Mouse (Mus musculus) stomach, embryonic 14.5 days (tissue): ENCODE measurements around the gene Rpl18a. TPM values are rescaled to one million over a fixed set of nuclear protein-coding genes. Genes with fewer than 3 reads are reported as not detected.

Experiments used
- ATAC-seq: fragments of 200-750 bp; cut with Nextera tagmentation; 2 replicates; pipeline ENCODE4 v1.8.0; 2017; ENCODE audit warnings: low read depth, moderate TSS enrichment; ENCODE audit not compliant: insufficient number of reproducible peaks, insufficient read depth, low FRiP score
- H3K27ac ChIP-seq: fragments of 300-500 bp; sonication (generic); 2 replicates; pipeline ENCODE4 v1.5.1; 2014; ENCODE audit warnings: mild to moderate bottlenecking, low read length, moderate library complexity, mixed read lengths
- H3K27me3 ChIP-seq: fragments of 300-500 bp; sonication (generic); 2 replicates; pipeline ENCODE4 v1.6.1; 2014; ENCODE audit warnings: low read length, control low read depth, mixed read lengths; ENCODE audit not compliant: control insufficient read depth, insufficient read depth
- H3K36me3 ChIP-seq: fragments of 300-500 bp; sonication (generic); 2 replicates; pipeline ENCODE4 v1.6.1; 2014; ENCODE audit warnings: mild to moderate bottlenecking, control low read depth, low read length, moderate library complexity, mixed read lengths; ENCODE audit not compliant: control insufficient read depth, insufficient read depth
- H3K4me1 ChIP-seq: fragments of 300-500 bp; sonication (generic); 2 replicates; pipeline ENCODE4 v1.6.1; 2014; ENCODE audit warnings: low read length, control low read depth, mixed read lengths; ENCODE audit not compliant: control insufficient read depth, insufficient read depth
- H3K4me2 ChIP-seq: fragments of 300-500 bp; sonication (generic); replicated peaks from 2 replicates; pipeline ENCODE4 v1.6.1; 2014; ENCODE audit warnings: low read depth, low read length, control low read depth
- H3K4me3 ChIP-seq: fragments of 300-500 bp; sonication (generic); 2 replicates; pipeline ENCODE4 v1.5.1; 2014; ENCODE audit warnings: low read depth, low read length, control low read depth
- H3K9ac ChIP-seq: fragments of 300-500 bp; sonication (generic); replicated peaks from 2 replicates; pipeline ENCODE4 v1.6.1; 2014; ENCODE audit warnings: low read depth, mild to moderate bottlenecking, control low read depth, low read length, moderate library complexity, mixed read lengths
- H3K9me3 ChIP-seq: fragments of 300-500 bp; sonication (generic); 2 replicates; pipeline ENCODE4 v1.6.1; 2016; ENCODE audit warnings: low read depth, low read length, control low read depth; ENCODE audit not compliant: control insufficient read depth
- WGBS: fragments of 180-500 bp; shearing (Covaris S2); extraction: QIAGEN DNeasy Blood & Tissue Kit; methylation state at CpG from one replicate; pipeline ENCODE4 v1.1.7; 2014; 5-methylcytosine and 5-hydroxymethylcytosine counted together
- polyA plus RNA-seq: library from polyadenylated mRNA; unstranded; fragments of >200 nt; fragmentation: Nextera tagmentation; extraction: Ambion mirVana; gene quantifications from 2 replicates; pipeline ENCODE4 v1.2.1, GENCODE M21; 2014

The Rpl18a gene
- polyA plus RNA-seq, 1 experiment from 2014 or later, result 6,204 TPM

- 86% methylated on average over 10 of the region's 10 CpGs for WGBS
- H3K4me2 ChIP-seq, result no peak overlapping the region
Observed at GRCm38 (mm10) chr8:70884683-70885082, 12.5 kb downstream of the Rpl18a start.

GRCm38 (mm10) chr8:70884186-70884585, 13.0 kb downstream of the Rpl18a start:
- Histone ChIP-seq H3K27me3 (no peaks in the 10 kb centered on the region), H3K36me3 (no peaks in the 10 kb centered on the region), H3K4me1 (no peaks in the 10 kb centered on the region), H3K4me3 (no peak overlapping the region), H3K4me2 (no peak overlapping the region), H3K27ac (no peak overlapping the region), H3K9me3 (no peaks in the 10 kb centered on the region), H3K9ac (no peak overlapping the region)
- WGBS, result 86% methylated on average over 4 of the region's 4 CpGs
- no peak for ATAC-seq

More at GRCm38 (mm10) chr8:70884683-70885082, 12.5 kb downstream of the Rpl18a start:
- no peak for ATAC-seq
- Histone ChIP-seq H3K27ac (no peak overlapping the region), H3K9ac (no peak overlapping the region), H3K4me3 (no peak overlapping the region), H3K9me3 (no peaks in the 10 kb centered on the region), H3K27me3 (no peaks in the 10 kb centered on the region), H3K4me1 (no peaks in the 10 kb centered on the region), H3K36me3 (no peaks in the 10 kb centered on the region)

- Histone ChIP-seq H3K27me3 (no peaks in the 10 kb centered on the region), H3K27ac (no peak overlapping the region), H3K9me3 (no peaks in the 10 kb centered on the region), H3K4me1 (no peaks in the 10 kb centered on the region), H3K4me3 (no peak overlapping the region), H3K9ac (no peak overlapping the region), H3K4me2 (no peak overlapping the region), H3K36me3 (no peaks in the 10 kb centered on the region)
- 19% methylated on average over 11 of the region's 11 CpGs for WGBS
- ATAC-seq, result peak; percentile 46; the same call in 1 of the 2 replicates
Observed at GRCm38 (mm10) chr8:70880546-70880945, 16.7 kb downstream of the Rpl18a start.

GRCm38 (mm10) chr8:70880126-70880525, 17.1 kb downstream of the Rpl18a start:
- ATAC-seq, result no peak
- H3K4me3 ChIP-seq, result no peak overlapping the region
- no peak overlapping the region for H3K27ac ChIP-seq
- no peaks in the 10 kb centered on the region for H3K9me3 ChIP-seq
- 8% methylated on average over 4 of the region's 4 CpGs for WGBS
- H3K4me2 ChIP-seq, result no peak overlapping the region
- no peak overlapping the region for H3K9ac ChIP-seq
- H3K4me1 ChIP-seq, result no peaks in the 10 kb centered on the region
- no peaks in the 10 kb centered on the region for H3K27me3 ChIP-seq
- no peaks in the 10 kb centered on the region for H3K36me3 ChIP-seq

- 59% methylated on average over 4 of the region's 4 CpGs for WGBS
- Histone ChIP-seq H3K4me3 (no peak overlapping the region), H3K4me2 (no peak overlapping the region), H3K36me3 (no peaks in the 10 kb centered on the region), H3K9me3 (no peaks in the 10 kb centered on the region), H3K27ac (no peak overlapping the region), H3K4me1 (no peaks in the 10 kb centered on the region), H3K9ac (no peak overlapping the region), H3K27me3 (no peaks in the 10 kb centered on the region)
- no peak for ATAC-seq
Observed at GRCm38 (mm10) chr8:70879500-70879899, 17.7 kb downstream of the Rpl18a start.

- peak; percentile 29; the same call in 1 of the 2 replicates for ATAC-seq
- no peak overlapping the region for H3K9ac ChIP-seq
- H3K36me3 ChIP-seq, result no peaks in the 10 kb centered on the region
- no peak overlapping the region for H3K4me2 ChIP-seq
- 42% methylated on average over 2 of the region's 2 CpGs for WGBS
- H3K4me3 ChIP-seq, result no peak overlapping the region
- no peaks in the 10 kb centered on the region for H3K27me3 ChIP-seq
- H3K27ac ChIP-seq, result no peak overlapping the region
- H3K9me3 ChIP-seq, result no peaks in the 10 kb centered on the region
- H3K4me1 ChIP-seq, result no peaks in the 10 kb centered on the region
Observed at GRCm38 (mm10) chr8:70878178-70878577, 19.0 kb downstream of the Rpl18a start.

- H3K27me3 ChIP-seq, result no peaks in the 10 kb centered on the region
- H3K4me3 ChIP-seq, result no peak overlapping the region
- peaks cover 4% of the 10 kb centered on the region; the same call in 1 of the 2 replicates for H3K4me1 ChIP-seq
- H3K36me3 ChIP-seq, result no peaks in the 10 kb centered on the region
- no peak overlapping the region for H3K27ac ChIP-seq
- WGBS, result 49% methylated on average over 4 of the region's 4 CpGs
- no peak overlapping the region for H3K4me2 ChIP-seq
- 0 out of 2 replicates have a peak, but pooled peaks have one; percentile 25 for ATAC-seq
- H3K9me3 ChIP-seq, result no peaks in the 10 kb centered on the region
- H3K9ac ChIP-seq, result no peak overlapping the region
Observed at GRCm38 (mm10) chr8:70876382-70876781, 20.8 kb downstream of the Rpl18a start.

- 91% methylated on average over 13 of the region's 13 CpGs for WGBS
- Histone ChIP-seq H3K36me3 (no peaks in the 10 kb centered on the region), H3K27ac (no peak overlapping the region), H3K9me3 (no peaks in the 10 kb centered on the region), H3K4me3 (no peak overlapping the region), H3K27me3 (no peaks in the 10 kb centered on the region), H3K4me2 (no peak overlapping the region), H3K4me1 (peaks cover 4% of the 10 kb centered on the region; the same call in 1 of the 2 replicates), H3K9ac (no peak overlapping the region)
- no peak for ATAC-seq
Observed at GRCm38 (mm10) chr8:70874441-70874840, 22.8 kb downstream of the Rpl18a start.

- peaks cover 11% of the 10 kb centered on the region for H3K4me1 ChIP-seq
- no peaks in the 10 kb centered on the region for H3K9me3 ChIP-seq
- peak within 1 kb of the TSS; percentile 80 for H3K4me3 ChIP-seq
- peak within 1 kb of the TSS; percentile 81 for H3K27ac ChIP-seq
- no peaks in the 10 kb centered on the region for H3K27me3 ChIP-seq
- peak within 1 kb of the TSS; percentile 88 for H3K4me2 ChIP-seq
- no peaks in the 10 kb centered on the region for H3K36me3 ChIP-seq
- H3K9ac ChIP-seq, result peak within 1 kb of the TSS; percentile 72
- WGBS, result 1% methylated on average over 46 of the region's 46 CpGs
- peak; percentile 88 for ATAC-seq
Observed at GRCm38 (mm10) chr8:70873364-70873985, 23.7 kb downstream of the Rpl18a start, which contains the start of gene Ccdc124. TSS of gene Ccdc124 (minus strand) at chr8:70873935.
